Mouse (Mus musculus) lung, embryonic 16.5 days (tissue): ENCODE data around the gene Aldh5a1. TPM values are rescaled to one million over a fixed set of nuclear protein-coding genes. Genes with fewer than 3 reads are reported as not detected.

ENCODE experiments used
- ATAC-seq: fragments of 200-750 bp; cut with Nextera tagmentation; 2 replicates; pipeline ENCODE4 v1.8.0; 2017; ENCODE audit warnings: low read depth, mild to moderate bottlenecking, moderate library complexity
- H3K27ac ChIP-seq: fragments of 300-500 bp; sonication (generic); 2 replicates; pipeline ENCODE4 v1.5.1; 2014; ENCODE audit warnings: mild to moderate bottlenecking, control low read depth, low read length
- H3K27me3 ChIP-seq: fragments of 300-500 bp; sonication (generic); 2 replicates; pipeline ENCODE4 v1.6.1; 2014; ENCODE audit warnings: low read depth, low read length, mixed read lengths; ENCODE audit not compliant: control insufficient read depth, insufficient read depth
- H3K36me3 ChIP-seq: fragments of 300-500 bp; sonication (generic); 2 replicates; pipeline ENCODE4 v1.6.1; 2014; ENCODE audit warnings: low read length; ENCODE audit not compliant: control insufficient read depth, insufficient read depth
- H3K4me1 ChIP-seq: fragments of 300-500 bp; sonication (generic); replicated peaks from 2 replicates; pipeline ENCODE4 v1.6.1; 2014; ENCODE audit warnings: low read length, mixed read lengths; ENCODE audit not compliant: control insufficient read depth, insufficient read depth
- H3K4me2 ChIP-seq: fragments of 300-500 bp; sonication (generic); 2 replicates; pipeline ENCODE4 v1.6.1; 2014; ENCODE audit warnings: low read depth, low read length, control low read depth
- H3K4me3 ChIP-seq: fragments of 300-500 bp; sonication (generic); 2 replicates; pipeline ENCODE4 v1.5.1; 2014; ENCODE audit warnings: mild to moderate bottlenecking, low read length, control low read depth
- H3K9ac ChIP-seq: fragments of 300-500 bp; sonication (generic); 2 replicates; pipeline ENCODE4 v1.6.1; 2014; ENCODE audit warnings: low read length, control low read depth
- H3K9me3 ChIP-seq: fragments of 300-500 bp; sonication (generic); 2 replicates; pipeline ENCODE4 v1.6.1; 2016; ENCODE audit warnings: low read length; ENCODE audit not compliant: control insufficient read depth
- WGBS: fragments of 180-500 bp; shearing (Covaris S2); extraction: QIAGEN DNeasy Blood & Tissue Kit; methylation state at CpG from one replicate; pipeline ENCODE4 v1.1.7; 2014; 5-methylcytosine and 5-hydroxymethylcytosine counted together
- polyA plus RNA-seq: library from polyadenylated mRNA; unstranded; fragments of >200 nt; fragmentation: Nextera tagmentation; extraction: Ambion mirVana; gene quantifications from 2 replicates; pipeline ENCODE4 v1.2.1, GENCODE M21; 2015

Gene Aldh5a1
- polyA plus RNA-seq, 1 experiment from 2014 or later: 7.6 TPM

- Histone ChIP-seq H3K27me3 (no peaks in the 10 kb centered on the region), H3K9ac (no peak overlapping the region), H3K4me3 (no peak overlapping the region), H3K4me1 (no peaks in the 10 kb centered on the region), H3K36me3 (no peaks in the 10 kb centered on the region), H3K9me3 (no peaks in the 10 kb centered on the region), H3K4me2 (no peak overlapping the region), H3K27ac (no peak overlapping the region)
- ATAC-seq: no peak
- WGBS: 62% methylated on average over 2 of the region's 2 CpGs
Observed at GRCm38 (mm10) chr13:24893880-24894279, 43.6 kb downstream of the Aldh5a1 start.

- H3K4me3 ChIP-seq: no peak overlapping the region
- H3K4me1 ChIP-seq: no peaks in the 10 kb centered on the region
- H3K4me2 ChIP-seq: no peak overlapping the region
- 80% methylated on average over 3 of the region's 3 CpGs for WGBS
- H3K36me3 ChIP-seq: no peaks in the 10 kb centered on the region
- ATAC-seq: no peak
- H3K27ac ChIP-seq: no peak overlapping the region
- no peaks in the 10 kb centered on the region for H3K27me3 ChIP-seq
- H3K9ac ChIP-seq: no peak overlapping the region
- H3K9me3 ChIP-seq: no peaks in the 10 kb centered on the region
Observed at GRCm38 (mm10) chr13:24892516-24892915, 44.9 kb downstream of the Aldh5a1 start.

- H3K36me3 ChIP-seq: no peaks in the 10 kb centered on the region
- H3K27ac ChIP-seq: no peak overlapping the region
- H3K4me1 ChIP-seq: no peaks in the 10 kb centered on the region
- 26% methylated on average over 1 of the region's 1 CpGs for WGBS
- H3K9me3 ChIP-seq: no peaks in the 10 kb centered on the region
- no peak overlapping the region for H3K4me3 ChIP-seq
- no peak overlapping the region for H3K4me2 ChIP-seq
- H3K9ac ChIP-seq: no peak overlapping the region
- ATAC-seq: no peak
- H3K27me3 ChIP-seq: no peaks in the 10 kb centered on the region
Observed at GRCm38 (mm10) chr13:24889554-24889953, 47.9 kb downstream of the Aldh5a1 start.

GRCm38 (mm10) chr13:24882411-24882810 lies 55.0 kb downstream of the Aldh5a1 start:
- no peak overlapping the region for H3K4me2 ChIP-seq
- H3K27ac ChIP-seq: no peak overlapping the region
- no peak overlapping the region for H3K4me3 ChIP-seq
- no peaks in the 10 kb centered on the region for H3K36me3 ChIP-seq
- H3K4me1 ChIP-seq: no peaks in the 10 kb centered on the region
- no peaks in the 10 kb centered on the region for H3K27me3 ChIP-seq
- H3K9me3 ChIP-seq: no peaks in the 10 kb centered on the region
- no peak for ATAC-seq
- no peak overlapping the region for H3K9ac ChIP-seq
- WGBS: 88% methylated on average over 6 of the region's 6 CpGs

GRCm38 (mm10) chr13:24880704-24881103 lies 56.8 kb downstream of the Aldh5a1 start:
- H3K9me3 ChIP-seq: no peaks in the 10 kb centered on the region
- H3K27ac ChIP-seq: no peak overlapping the region
- 90% methylated on average over 5 of the region's 5 CpGs for WGBS
- no peaks in the 10 kb centered on the region for H3K27me3 ChIP-seq
- H3K4me1 ChIP-seq: no peaks in the 10 kb centered on the region
- ATAC-seq: no peak
- no peak overlapping the region for H3K4me2 ChIP-seq
- no peak overlapping the region for H3K9ac ChIP-seq
- no peak overlapping the region for H3K4me3 ChIP-seq
- H3K36me3 ChIP-seq: no peaks in the 10 kb centered on the region

GRCm38 (mm10) chr13:24880208-24880607 lies 57.3 kb downstream of the Aldh5a1 start:
- Histone ChIP-seq H3K27ac (no peak overlapping the region), H3K4me2 (no peak overlapping the region), H3K4me1 (no peaks in the 10 kb centered on the region), H3K27me3 (no peaks in the 10 kb centered on the region), H3K9ac (no peak overlapping the region), H3K4me3 (no peak overlapping the region), H3K36me3 (no peaks in the 10 kb centered on the region), H3K9me3 (no peaks in the 10 kb centered on the region)
- 64% methylated on average over 6 of the region's 6 CpGs for WGBS
- ATAC-seq: no peak

- no peak overlapping the region for H3K27ac ChIP-seq
- WGBS: 73% methylated on average over 15 of the region's 15 CpGs
- no peaks in the 10 kb centered on the region for H3K27me3 ChIP-seq
- H3K9me3 ChIP-seq: no peaks in the 10 kb centered on the region
- no peak for ATAC-seq
- no peak overlapping the region for H3K4me2 ChIP-seq
- H3K36me3 ChIP-seq: no peaks in the 10 kb centered on the region
- H3K4me3 ChIP-seq: no peak overlapping the region
- H3K9ac ChIP-seq: no peak overlapping the region
- H3K4me1 ChIP-seq: no peaks in the 10 kb centered on the region
Observed at GRCm38 (mm10) chr13:24879359-24880040, 58.0 kb downstream of the Aldh5a1 start.

GRCm38 (mm10) chr13:24868233-24868632 lies 69.2 kb downstream of the Aldh5a1 start:
- ATAC-seq: no peak
- Histone ChIP-seq H3K9ac (no peak overlapping the region), H3K36me3 (no peaks in the 10 kb centered on the region), H3K9me3 (no peaks in the 10 kb centered on the region), H3K27ac (no peak overlapping the region), H3K4me1 (no peaks in the 10 kb centered on the region), H3K27me3 (no peaks in the 10 kb centered on the region), H3K4me3 (no peak overlapping the region), H3K4me2 (no peak overlapping the region)
- WGBS: 75% methylated on average over 7 of the region's 7 CpGs

GRCm38 (mm10) chr13:24867789-24868188 lies 69.7 kb downstream of the Aldh5a1 start:
- Histone ChIP-seq H3K27ac (no peak overlapping the region), H3K27me3 (no peaks in the 10 kb centered on the region), H3K4me1 (no peaks in the 10 kb centered on the region), H3K4me2 (no peak overlapping the region), H3K9ac (no peak overlapping the region), H3K9me3 (no peaks in the 10 kb centered on the region), H3K4me3 (no peak overlapping the region), H3K36me3 (no peaks in the 10 kb centered on the region)
- ATAC-seq: no peak
- 83% methylated on average over 10 of the region's 10 CpGs for WGBS
